Mouse (Mus musculus): ENCODE measurements around the gene Tenm2. TPM values are rescaled to one million over a fixed set of nuclear protein-coding genes. Genes with fewer than 3 reads are reported as not detected.

Tenm2 gene
- polyA plus RNA-seq, 1 experiment from 2014 or later = 5.5 TPM

DNA sequence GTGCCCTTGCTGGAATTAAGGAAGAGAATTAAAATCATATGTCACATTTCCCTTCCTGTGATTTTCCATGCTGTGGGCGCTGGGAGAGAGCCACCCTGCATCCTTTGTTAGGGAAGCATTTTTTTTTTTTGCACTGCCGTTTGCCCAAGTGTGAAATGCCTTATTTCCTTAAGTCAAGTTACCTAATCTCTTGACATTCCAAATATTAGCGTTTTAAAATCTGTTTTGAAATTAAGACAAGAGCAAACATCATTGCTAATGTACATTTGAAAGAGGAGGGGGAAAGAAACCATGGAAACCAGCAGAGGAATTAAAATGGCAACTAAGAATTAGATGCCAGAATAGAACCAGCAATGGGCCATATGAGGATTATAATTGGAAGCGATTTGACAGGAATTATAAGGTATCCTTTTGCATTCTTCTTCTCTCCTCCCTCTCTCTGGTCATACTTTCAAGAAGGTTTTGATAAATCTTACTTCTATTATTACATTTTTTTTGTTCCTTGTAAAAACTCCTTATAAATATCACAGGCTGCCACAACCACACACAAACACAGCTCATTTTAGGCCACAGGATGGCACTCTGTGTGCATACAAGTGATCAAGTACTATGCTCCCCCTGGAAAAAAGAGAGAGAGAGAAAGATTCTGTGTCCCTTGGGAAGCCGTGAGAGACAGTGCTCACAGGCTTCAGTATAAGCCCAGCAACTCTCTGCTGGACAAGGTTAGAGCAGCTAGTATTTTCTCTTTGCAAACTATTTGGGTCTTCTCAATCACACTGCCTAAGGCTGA lies 246.8 kb downstream of the Tenm2 start:
- Histone ChIP-seq H3K27me3 (no peaks in the 10 kb centered on the region), H3K4me2 (replicated peaks) (no peak overlapping the region)
- WGBS = 29% methylated on average over 5 of the region's 5 CpGs

GRCm38 (mm10) chr11:36974142-36974541 lies 261.6 kb downstream of the Tenm2 start:
- Histone ChIP-seq H3K4me1 (no peaks in the 10 kb centered on the region), H3K36me3 (no peaks in the 10 kb centered on the region), H3K4me3 (replicated peaks) (no peak overlapping the region), H3K4me2 (replicated peaks) (no peak overlapping the region), H3K27ac (replicated peaks) (no peak overlapping the region), H3K9ac (no peak overlapping the region), H3K9me3 (replicated peaks) (no peaks in the 10 kb centered on the region), H3K27me3 (no peaks in the 10 kb centered on the region)
- no peak for ATAC-seq (ENCODE audit: insufficient number of reproducible peaks, low FRiP score, low TSS enrichment, low read depth)
- 44% methylated on average over 2 of the region's 2 CpGs for WGBS

More for the DNA sequence above, 246.8 kb downstream of the Tenm2 start:
- Histone ChIP-seq H3K4me1 (no peaks in the 10 kb centered on the region), H3K27ac (replicated peaks) (no peak overlapping the region), H3K9ac (no peak overlapping the region), H3K9me3 (replicated peaks) (no peaks in the 10 kb centered on the region), H3K36me3 (no peaks in the 10 kb centered on the region), H3K4me3 (replicated peaks) (no peak overlapping the region)
- 0 out of 2 replicates have a peak, but pooled peaks have one; percentile 43 for ATAC-seq (ENCODE audit: insufficient number of reproducible peaks, low FRiP score, low TSS enrichment, low read depth)

DNA sequence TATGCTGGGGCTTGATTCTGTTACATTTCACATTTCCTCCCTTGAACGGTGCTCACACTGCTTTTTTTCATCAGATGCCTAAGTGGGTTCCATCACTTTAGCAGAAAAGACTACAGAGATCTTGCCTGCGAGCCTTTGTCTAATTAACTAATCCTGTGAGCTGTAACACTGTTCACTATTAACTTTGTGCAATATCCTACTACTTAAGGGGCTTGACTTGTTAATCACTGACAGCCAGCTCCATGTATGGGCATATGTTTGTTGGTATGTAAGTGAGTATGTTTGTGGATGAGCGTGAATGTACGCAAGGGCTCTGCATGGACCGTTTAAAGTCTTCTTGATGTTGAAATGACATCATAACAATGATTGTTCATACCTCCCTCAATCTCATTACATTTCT lies 277.7 kb downstream of the Tenm2 start:
- no peak for ATAC-seq (ENCODE audit: insufficient number of reproducible peaks, low FRiP score, low TSS enrichment, low read depth)
- no peak overlapping the region for H3K4me3 ChIP-seq (replicated peaks)
- 73% methylated on average over 5 of the region's 5 CpGs for WGBS
- H3K27me3 ChIP-seq = no peaks in the 10 kb centered on the region
- H3K9ac ChIP-seq = no peak overlapping the region
- no peak overlapping the region for H3K4me2 ChIP-seq (replicated peaks)
- no peaks in the 10 kb centered on the region for H3K36me3 ChIP-seq
- no peaks in the 10 kb centered on the region for H3K9me3 ChIP-seq (replicated peaks)
- no peaks in the 10 kb centered on the region for H3K4me1 ChIP-seq
- no peak overlapping the region for H3K27ac ChIP-seq (replicated peaks)

DNA sequence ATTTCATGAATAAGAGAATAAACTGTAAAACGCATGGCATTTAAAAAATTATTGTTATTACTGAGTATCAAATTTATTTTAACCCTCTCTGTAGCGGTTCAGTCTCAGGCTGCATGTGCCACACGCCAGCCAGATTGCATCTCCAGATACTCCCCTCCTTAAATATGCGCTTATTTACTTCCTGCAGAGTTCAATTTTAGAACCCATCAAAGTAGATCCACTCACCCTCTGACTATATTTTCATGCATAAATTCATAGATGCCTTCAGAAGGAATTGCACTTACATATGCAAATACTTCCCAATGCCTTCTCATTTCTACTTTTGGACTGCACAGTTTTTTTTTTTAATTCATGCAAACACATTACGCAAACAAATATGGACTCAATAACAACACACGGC lies 294.3 kb downstream of the Tenm2 start:
- ATAC-seq (ENCODE audit: insufficient number of reproducible peaks, low FRiP score, low TSS enrichment, low read depth) = no peak
- H3K9ac ChIP-seq = no peak overlapping the region
- no peaks in the 10 kb centered on the region for H3K9me3 ChIP-seq (replicated peaks)
- no peaks in the 10 kb centered on the region for H3K36me3 ChIP-seq
- no peak overlapping the region for H3K4me3 ChIP-seq (replicated peaks)
- H3K4me1 ChIP-seq = no peaks in the 10 kb centered on the region
- H3K27me3 ChIP-seq = no peaks in the 10 kb centered on the region
- 76% methylated on average over 6 of the region's 6 CpGs for WGBS
- H3K4me2 ChIP-seq (replicated peaks) = no peak overlapping the region
- H3K27ac ChIP-seq (replicated peaks) = no peak overlapping the region

DNA sequence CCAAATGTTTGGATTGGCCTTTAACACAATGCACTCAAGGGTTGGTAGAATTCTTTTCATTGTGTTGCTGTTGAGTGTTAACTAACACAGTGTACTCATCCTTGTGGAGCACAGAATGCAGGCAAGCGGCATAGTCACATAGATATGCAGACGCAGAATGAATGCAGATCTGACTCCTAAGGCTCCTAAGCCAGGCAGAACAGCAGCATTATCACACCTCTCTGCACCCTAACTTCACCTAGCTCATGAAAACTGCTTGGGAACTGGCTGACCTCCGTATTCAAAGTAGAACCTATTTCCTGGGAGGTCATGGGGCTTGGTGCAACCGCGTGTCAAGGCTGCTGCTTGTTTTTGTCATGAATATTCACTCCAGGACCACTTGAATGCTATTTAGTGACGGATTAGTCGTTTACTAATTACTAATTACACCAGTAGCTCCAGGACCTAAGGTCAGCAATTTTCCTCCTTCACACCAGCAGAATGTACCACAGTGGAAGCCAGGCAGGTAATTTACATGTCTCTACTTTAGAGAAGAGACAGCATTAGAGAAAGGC lies 295.1 kb downstream of the Tenm2 start:
- H3K4me2 ChIP-seq (replicated peaks) = no peak overlapping the region
- no peaks in the 10 kb centered on the region for H3K27me3 ChIP-seq
- H3K4me3 ChIP-seq (replicated peaks) = no peak overlapping the region
- H3K4me1 ChIP-seq = no peaks in the 10 kb centered on the region
- H3K27ac ChIP-seq (replicated peaks) = no peak overlapping the region
- WGBS = 50% methylated on average over 7 of the region's 7 CpGs
- H3K9me3 ChIP-seq (replicated peaks) = no peaks in the 10 kb centered on the region
- no peaks in the 10 kb centered on the region for H3K36me3 ChIP-seq
- H3K9ac ChIP-seq = no peak overlapping the region
- ATAC-seq (ENCODE audit: insufficient number of reproducible peaks, low FRiP score, low TSS enrichment, low read depth) = no peak

GRCm38 (mm10) chr11:36929817-36930216 lies 305.9 kb downstream of the Tenm2 start:
- Histone ChIP-seq H3K9me3 (replicated peaks) (no peaks in the 10 kb centered on the region), H3K4me3 (replicated peaks) (no peak overlapping the region), H3K4me1 (no peaks in the 10 kb centered on the region), H3K36me3 (no peaks in the 10 kb centered on the region), H3K4me2 (replicated peaks) (no peak overlapping the region), H3K27me3 (no peaks in the 10 kb centered on the region), H3K27ac (replicated peaks) (no peak overlapping the region), H3K9ac (no peak overlapping the region)
- no peak for ATAC-seq (ENCODE audit: insufficient number of reproducible peaks, low FRiP score, low TSS enrichment, low read depth)
- WGBS = 40% methylated on average over 5 of the region's 5 CpGs

DNA sequence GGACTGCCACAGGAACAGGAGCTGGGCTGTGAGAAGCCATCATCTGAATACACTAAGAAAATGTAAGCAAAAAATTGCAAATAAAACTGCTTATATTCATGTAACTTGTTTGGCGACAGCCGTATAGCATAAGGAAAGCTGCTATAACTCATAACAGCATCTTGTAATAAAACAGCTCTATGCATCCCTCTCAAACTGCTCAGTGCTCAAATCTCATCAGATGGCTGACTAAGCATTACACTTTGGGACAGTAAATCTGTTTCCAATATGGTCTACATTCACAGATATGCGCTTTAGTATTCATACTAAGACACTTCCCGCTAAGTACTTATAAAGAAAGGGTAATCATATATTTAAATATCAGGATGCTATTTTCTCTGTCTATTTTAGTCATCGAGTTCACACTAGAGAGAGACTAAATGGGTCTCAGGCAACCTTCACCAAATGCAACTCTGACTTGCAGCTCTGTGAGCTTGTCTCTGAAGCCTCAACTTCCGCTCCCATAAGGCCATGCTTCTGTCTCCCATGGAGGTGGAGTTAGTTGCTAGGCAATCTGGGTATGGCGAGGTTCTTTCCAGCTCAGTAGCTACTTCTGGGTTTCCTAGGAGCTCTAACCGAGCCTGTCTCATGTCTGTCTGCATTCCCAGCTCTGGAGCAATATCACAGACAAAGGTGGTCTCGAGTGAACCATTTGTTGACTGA lies 308.9 kb downstream of the Tenm2 start:
- H3K36me3 ChIP-seq = no peaks in the 10 kb centered on the region
- H3K9ac ChIP-seq = no peak overlapping the region
- H3K4me2 ChIP-seq (replicated peaks) = no peak overlapping the region
- WGBS = 74% methylated on average over 9 of the region's 9 CpGs
- no peak overlapping the region for H3K4me3 ChIP-seq (replicated peaks)
- H3K9me3 ChIP-seq (replicated peaks) = no peaks in the 10 kb centered on the region
- H3K4me1 ChIP-seq = no peaks in the 10 kb centered on the region
- ATAC-seq (ENCODE audit: insufficient number of reproducible peaks, low FRiP score, low TSS enrichment, low read depth) = no peak
- no peak overlapping the region for H3K27ac ChIP-seq (replicated peaks)
- H3K27me3 ChIP-seq = no peaks in the 10 kb centered on the region

DNA sequence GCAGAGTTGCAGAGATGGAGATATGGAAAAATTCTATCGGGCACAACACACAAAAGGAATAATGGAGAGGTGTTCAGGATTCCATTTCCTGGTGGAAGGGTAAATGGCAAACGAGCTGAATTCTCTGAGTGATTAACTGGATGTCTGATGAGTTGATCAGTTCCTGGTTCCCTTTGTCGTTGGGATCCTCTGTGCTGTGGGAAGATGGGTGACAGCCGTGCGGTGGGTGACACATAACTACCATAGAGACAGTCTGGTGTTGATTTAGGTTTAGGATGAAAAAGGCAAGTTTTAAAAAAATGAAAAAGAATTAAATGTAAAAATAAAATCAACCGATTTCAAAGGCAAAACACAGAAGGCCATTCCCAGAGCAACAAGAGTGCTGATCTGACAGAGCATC lies 316.5 kb downstream of the Tenm2 start:
- Histone ChIP-seq H3K4me2 (replicated peaks) (no peak overlapping the region), H3K27me3 (no peaks in the 10 kb centered on the region), H3K4me1 (no peaks in the 10 kb centered on the region), H3K27ac (replicated peaks) (no peak overlapping the region), H3K9me3 (replicated peaks) (no peaks in the 10 kb centered on the region), H3K4me3 (replicated peaks) (no peak overlapping the region), H3K9ac (no peak overlapping the region), H3K36me3 (no peaks in the 10 kb centered on the region)
- no peak for ATAC-seq (ENCODE audit: insufficient number of reproducible peaks, low FRiP score, low TSS enrichment, low read depth)
- WGBS = 88% methylated on average over 6 of the region's 6 CpGs

- H3K4me2 ChIP-seq (replicated peaks) = no peak overlapping the region
- H3K36me3 ChIP-seq = no peaks in the 10 kb centered on the region
- H3K27me3 ChIP-seq = no peaks in the 10 kb centered on the region
- no peak for ATAC-seq (ENCODE audit: insufficient number of reproducible peaks, low FRiP score, low TSS enrichment, low read depth)
- H3K4me1 ChIP-seq = no peaks in the 10 kb centered on the region
- no peaks in the 10 kb centered on the region for H3K9me3 ChIP-seq (replicated peaks)
- H3K4me3 ChIP-seq (replicated peaks) = no peak overlapping the region
- no peak overlapping the region for H3K9ac ChIP-seq
- 71% methylated on average over 4 of the region's 4 CpGs for WGBS
- no peak overlapping the region for H3K27ac ChIP-seq (replicated peaks)
These were observed 324.4 kb downstream of the Tenm2 start for GRCm38 (mm10) chr11:36911406-36911805.

DNA sequence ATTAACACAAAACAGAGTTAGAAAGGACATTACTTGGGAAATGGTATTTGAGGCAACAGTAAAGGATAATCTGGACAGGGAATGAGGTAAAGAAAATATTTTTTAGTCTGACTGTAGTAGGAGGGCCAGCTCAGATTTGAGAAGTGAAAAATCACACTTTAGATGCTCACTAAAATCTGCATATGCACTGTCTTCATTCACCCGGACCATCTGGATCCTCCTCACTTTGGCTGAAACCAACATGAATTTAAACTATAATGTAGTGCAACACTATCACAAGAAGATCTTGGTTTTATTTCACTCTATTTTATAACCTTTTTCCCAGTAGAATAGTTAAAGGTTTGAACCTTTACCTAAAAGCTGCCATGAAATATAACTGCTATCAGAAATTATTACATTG lies 326.7 kb downstream of the Tenm2 start:
- no peaks in the 10 kb centered on the region for H3K9me3 ChIP-seq (replicated peaks)
- no peaks in the 10 kb centered on the region for H3K36me3 ChIP-seq
- H3K4me3 ChIP-seq (replicated peaks) = no peak overlapping the region
- 86% methylated on average over 1 of the region's 1 CpGs for WGBS
- H3K4me1 ChIP-seq = no peaks in the 10 kb centered on the region
- no peak for ATAC-seq (ENCODE audit: insufficient number of reproducible peaks, low FRiP score, low TSS enrichment, low read depth)
- H3K9ac ChIP-seq = no peak overlapping the region
- H3K27ac ChIP-seq (replicated peaks) = no peak overlapping the region
- no peak overlapping the region for H3K4me2 ChIP-seq (replicated peaks)
- no peaks in the 10 kb centered on the region for H3K27me3 ChIP-seq

GRCm38 (mm10) chr11:36902302-36902701 lies 333.5 kb downstream of the Tenm2 start:
- Histone ChIP-seq H3K27me3 (no peaks in the 10 kb centered on the region), H3K4me2 (replicated peaks) (no peak overlapping the region), H3K9me3 (replicated peaks) (no peaks in the 10 kb centered on the region), H3K4me1 (no peaks in the 10 kb centered on the region), H3K27ac (replicated peaks) (no peak overlapping the region), H3K9ac (no peak overlapping the region), H3K4me3 (replicated peaks) (no peak overlapping the region), H3K36me3 (no peaks in the 10 kb centered on the region)
- ATAC-seq (ENCODE audit: insufficient number of reproducible peaks, low FRiP score, low TSS enrichment, low read depth) = no peak
- 33% methylated on average over 2 of the region's 2 CpGs for WGBS
